Mouse (Mus musculus): ENCODE measurements around the gene Rps10. TPM values are rescaled to one million over a fixed set of nuclear protein-coding genes. Genes with fewer than 3 reads are reported as not detected.
A peak's percentile ranks its signal among the peaks of the same experiment; 100 is the strongest.

Rps10 gene
- total and polyA plus RNA-seq, 2 experiments from 2014 or later, result 461 to 1,717 TPM

GRCm38 (mm10) chr17:27629249-27630020, 7.0 kb downstream of the Rps10 start:
- WGBS, result 63% methylated on average over 2 of the region's 2 CpGs
- H3K4me1 ChIP-seq (ENCODE audit: insufficient read depth, low read length), result no peaks in the 10 kb centered on the region
- peak; percentile 91 for TF ChIP-seq CTCF (IDR thresholded peaks at IDR 0.05)
- H3K4me2 ChIP-seq (ENCODE audit: low read depth, low read length, poor library complexity, severe bottlenecking), result no peak overlapping the region
- H3K27me3 ChIP-seq (ENCODE audit: insufficient read depth, low read length), result no peaks in the 10 kb centered on the region
- no peak overlapping the region for H3K9ac ChIP-seq (replicated peaks; ENCODE audit: low read length, poor library complexity, severe bottlenecking)
- ATAC-seq (ENCODE audit: low FRiP score) (no peak), DNase-seq (ENCODE audit: low spot score) (peak; percentile 93)
- H3K27ac ChIP-seq (ENCODE audit: low read depth, low read length), result no peak overlapping the region
- H3K4me3 ChIP-seq (ENCODE audit: low read depth, low read length), result no peak overlapping the region
- peaks cover 26% of the 10 kb centered on the region for H3K36me3 ChIP-seq (ENCODE audit: insufficient read depth, low read length)
- H3K9me3 ChIP-seq (ENCODE audit: low read length), result no peaks in the 10 kb centered on the region

GRCm38 (mm10) chr17:27628376-27628775, 8.1 kb downstream of the Rps10 start:
- Histone ChIP-seq H3K27me3 (ENCODE audit: insufficient read depth, low read length) (no peaks in the 10 kb centered on the region), H3K36me3 (ENCODE audit: insufficient read depth, low read length) (peaks cover 24% of the 10 kb centered on the region), H3K9me3 (ENCODE audit: low read length) (no peaks in the 10 kb centered on the region), H3K4me2 (ENCODE audit: low read depth, low read length, poor library complexity, severe bottlenecking) (no peak overlapping the region), H3K27ac (ENCODE audit: low read depth, low read length) (no peak overlapping the region), H3K9ac (replicated peaks; ENCODE audit: low read length, poor library complexity, severe bottlenecking) (no peak overlapping the region), H3K4me1 (ENCODE audit: insufficient read depth, low read length) (no peaks in the 10 kb centered on the region), H3K4me3 (ENCODE audit: low read depth, low read length) (no peak overlapping the region)
- WGBS, result 89% methylated on average over 8 of the region's 8 CpGs
- no peak for TF ChIP-seq CTCF (IDR thresholded peaks at IDR 0.05)
- ATAC-seq (ENCODE audit: low FRiP score) (no peak), DNase-seq (ENCODE audit: low spot score) (no peak)

GRCm38 (mm10) chr17:27627451-27627850, 9.0 kb downstream of the Rps10 start:
- no peak overlapping the region for H3K27ac ChIP-seq (ENCODE audit: low read depth, low read length)
- no peaks in the 10 kb centered on the region for H3K27me3 ChIP-seq (ENCODE audit: insufficient read depth, low read length)
- H3K4me2 ChIP-seq (ENCODE audit: low read depth, low read length, poor library complexity, severe bottlenecking), result no peak overlapping the region
- H3K36me3 ChIP-seq (ENCODE audit: insufficient read depth, low read length), result peaks cover 19% of the 10 kb centered on the region
- no peak overlapping the region for H3K4me3 ChIP-seq (ENCODE audit: low read depth, low read length)
- DNase-seq (ENCODE audit: low spot score), result no peak
- H3K9ac ChIP-seq (replicated peaks; ENCODE audit: low read length, poor library complexity, severe bottlenecking), result no peak overlapping the region
- H3K4me1 ChIP-seq (ENCODE audit: insufficient read depth, low read length), result no peaks in the 10 kb centered on the region
- WGBS, result 49% methylated on average over 5 of the region's 5 CpGs
- TF ChIP-seq CTCF (IDR thresholded peaks at IDR 0.05), result peak; percentile 38; the same call in 1 of the 2 replicates
- no peaks in the 10 kb centered on the region for H3K9me3 ChIP-seq (ENCODE audit: low read length)
- ATAC-seq (ENCODE audit: low FRiP score), result no peak

- H3K36me3 ChIP-seq (ENCODE audit: insufficient read depth, low read length), result peaks cover 13% of the 10 kb centered on the region
- no peak overlapping the region for H3K9ac ChIP-seq (replicated peaks; ENCODE audit: low read length, poor library complexity, severe bottlenecking)
- no peaks in the 10 kb centered on the region for H3K9me3 ChIP-seq (ENCODE audit: low read length)
- H3K4me2 ChIP-seq (ENCODE audit: low read depth, low read length, poor library complexity, severe bottlenecking), result no peak overlapping the region
- no peaks in the 10 kb centered on the region for H3K4me1 ChIP-seq (ENCODE audit: insufficient read depth, low read length)
- WGBS, result 9% methylated on average over 5 of the region's 5 CpGs
- H3K4me3 ChIP-seq (ENCODE audit: low read depth, low read length), result no peak overlapping the region
- no peak for TF ChIP-seq CTCF (IDR thresholded peaks at IDR 0.05)
- peak overlapping the region; percentile 14; the same call in 1 of the 2 replicates for H3K27ac ChIP-seq (ENCODE audit: low read depth, low read length)
- peak; percentile 91 for DNase-seq (ENCODE audit: low spot score)
- peak; percentile 31 for ATAC-seq (ENCODE audit: low FRiP score)
- H3K27me3 ChIP-seq (ENCODE audit: insufficient read depth, low read length), result no peaks in the 10 kb centered on the region
These were observed 9.8 kb downstream of the Rps10 start for GRCm38 (mm10) chr17:27626681-27627080.

- Histone ChIP-seq H3K4me3 (ENCODE audit: low read depth, low read length) (no peak overlapping the region), H3K27ac (ENCODE audit: low read depth, low read length) (no peak overlapping the region), H3K4me2 (ENCODE audit: low read depth, low read length, poor library complexity, severe bottlenecking) (no peak overlapping the region), H3K9ac (replicated peaks; ENCODE audit: low read length, poor library complexity, severe bottlenecking) (no peak overlapping the region), H3K36me3 (ENCODE audit: insufficient read depth, low read length) (peaks cover 3% of the 10 kb centered on the region; the same call in 1 of the 2 replicates), H3K27me3 (ENCODE audit: insufficient read depth, low read length) (no peaks in the 10 kb centered on the region), H3K4me1 (ENCODE audit: insufficient read depth, low read length) (0 out of 2 replicates have a peak, but pooled peaks cover 1% of the 10 kb centered on the region), H3K9me3 (ENCODE audit: low read length) (no peaks in the 10 kb centered on the region)
- no peak for ATAC-seq (ENCODE audit: low FRiP score)
- TF ChIP-seq CTCF (IDR thresholded peaks at IDR 0.05), result no peak
- 37% methylated on average over 7 of the region's 7 CpGs for WGBS
- no peak for DNase-seq (ENCODE audit: low spot score)
These were observed 10.8 kb downstream of the Rps10 start for GRCm38 (mm10) chr17:27625455-27626251.

All from midbrain, postnatal 0 days (tissue).